Mouse (Mus musculus) intestine, embryonic 15.5 days (tissue): ENCODE data around the gene Gramd2. TPM values are rescaled to one million over a fixed set of nuclear protein-coding genes. Genes with fewer than 3 reads are reported as not detected.

ENCODE experiments used
- ATAC-seq: fragments of 200-750 bp; cut with Nextera tagmentation; 2 replicates; pipeline ENCODE4 v1.8.0; 2017; ENCODE audit warnings: moderate TSS enrichment, moderate library complexity
- H3K27ac ChIP-seq: fragments of 300-500 bp; sonication (generic); 2 replicates; pipeline ENCODE4 v1.5.1; 2015; ENCODE audit warnings: mild to moderate bottlenecking, inconsistent platforms
- H3K27me3 ChIP-seq: fragments of 300-500 bp; sonication (generic); replicated peaks from 2 replicates; pipeline ENCODE4 v1.6.1; 2015; ENCODE audit warnings: inconsistent platforms
- H3K36me3 ChIP-seq: fragments of 300-500 bp; sonication (generic); 2 replicates; pipeline ENCODE4 v1.6.1; 2015; ENCODE audit warnings: inconsistent platforms
- H3K4me1 ChIP-seq: fragments of 300-500 bp; sonication (generic); replicated peaks from 2 replicates; pipeline ENCODE4 v1.6.1; 2015; ENCODE audit warnings: inconsistent platforms
- H3K4me2 ChIP-seq: fragments of 300-500 bp; sonication (generic); replicated peaks from 2 replicates; pipeline ENCODE4 v1.6.1; 2015; ENCODE audit warnings: mild to moderate bottlenecking, inconsistent platforms
- H3K4me3 ChIP-seq: fragments of 300-500 bp; sonication (generic); replicated peaks from 2 replicates; pipeline ENCODE4 v1.5.1; 2015; ENCODE audit warnings: inconsistent platforms
- H3K9ac ChIP-seq: fragments of 300-500 bp; sonication (generic); 2 replicates; pipeline ENCODE4 v1.6.1; 2015; ENCODE audit warnings: inconsistent platforms
- H3K9me3 ChIP-seq: fragments of 300-500 bp; sonication (generic); 2 replicates; pipeline ENCODE4 v1.6.1; 2016; ENCODE audit warnings: inconsistent platforms
- WGBS: fragments of 180-500 bp; shearing (Covaris S2); methylation state at CpG from one replicate; pipeline ENCODE4 v1.1.7; 2015; 5-methylcytosine and 5-hydroxymethylcytosine counted together
- polyA plus RNA-seq: library from polyadenylated mRNA; unstranded; fragments of >200 nt; fragmentation: Nextera tagmentation; extraction: Ambion mirVana; gene quantifications from 2 replicates; pipeline ENCODE4 v1.2.1, GENCODE M21; 2015

Gene Gramd2
- polyA plus RNA-seq, result 1.0 and 1.6 TPM in 2 replicates

GRCm38 (mm10) chr9:59679678-59680533 lies at the start of gene Gramd2:
Gramd2 (plus strand) TSS chr9:59680144.
- Histone ChIP-seq H3K9me3 (no peaks in the 10 kb centered on the region), H3K36me3 (peaks cover 29% of the 10 kb centered on the region), H3K27ac (no peak within 1 kb of the TSS), H3K4me2 (peak within 1 kb of the TSS; percentile 97), H3K4me1 (peaks cover 14% of the 10 kb centered on the region; the same call in 1 of the 2 replicates), H3K27me3 (0 out of 2 replicates have a peak, but pooled peaks cover 6% of the 10 kb centered on the region), H3K9ac (peak within 1 kb of the TSS; percentile 50), H3K4me3 (peak within 1 kb of the TSS; percentile 49)
- peak; percentile 95 for ATAC-seq
- WGBS, result 1% methylated on average over 47 of the region's 47 CpGs

DNA sequence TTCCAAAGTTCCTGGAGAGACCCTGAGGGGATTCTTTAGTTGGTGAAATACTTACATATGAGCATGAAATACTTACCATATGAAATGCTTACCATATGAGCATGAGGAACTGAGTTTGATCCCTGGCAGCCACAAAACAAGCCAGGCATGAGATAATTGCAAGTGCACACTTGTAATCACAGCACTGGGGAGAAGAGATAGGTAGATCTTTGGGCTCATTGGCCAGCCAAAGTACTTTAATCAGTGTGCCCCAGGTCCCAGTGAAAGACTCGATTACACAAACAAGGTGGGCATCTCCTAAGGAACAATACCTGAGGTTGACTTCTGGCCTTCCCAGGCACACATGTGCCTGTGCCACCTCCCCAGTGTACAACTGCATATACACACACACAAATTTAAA lies 41.6 kb upstream of the Gramd2 start:
- Histone ChIP-seq H3K27ac (no peak overlapping the region), H3K9me3 (no peaks in the 10 kb centered on the region), H3K27me3 (no peaks in the 10 kb centered on the region), H3K4me2 (no peak overlapping the region), H3K4me3 (no peak overlapping the region), H3K36me3 (peaks cover 17% of the 10 kb centered on the region; the same call in 1 of the 2 replicates), H3K9ac (no peak overlapping the region), H3K4me1 (no peaks in the 10 kb centered on the region)
- ATAC-seq, result no peak
- WGBS, result 92% methylated on average over 1 of the region's 1 CpGs

DNA sequence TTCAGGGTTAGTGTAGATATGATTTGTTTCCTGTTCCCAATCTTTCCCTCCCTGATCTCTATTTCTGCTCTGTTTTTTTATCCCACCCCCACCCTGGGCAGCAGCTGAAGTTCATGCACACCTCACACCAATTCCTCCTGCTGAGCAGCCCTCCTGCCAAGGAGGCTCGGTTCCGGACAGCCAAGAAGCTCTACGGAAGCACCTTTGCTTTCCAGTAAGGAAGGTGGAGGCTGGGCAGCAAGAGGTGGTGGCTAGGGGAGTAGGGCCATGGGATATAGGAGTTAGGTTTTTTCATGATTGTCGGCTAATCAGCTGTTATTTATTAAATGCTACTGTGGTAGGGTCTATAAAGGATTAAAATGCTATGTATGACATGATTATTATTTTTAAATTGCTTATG lies 40.0 kb upstream of the Gramd2 start:
- Histone ChIP-seq H3K9me3 (no peaks in the 10 kb centered on the region), H3K4me3 (no peak overlapping the region), H3K4me2 (no peak overlapping the region), H3K9ac (no peak overlapping the region), H3K27ac (no peak overlapping the region), H3K36me3 (peaks cover 13% of the 10 kb centered on the region; the same call in 1 of the 2 replicates), H3K27me3 (no peaks in the 10 kb centered on the region), H3K4me1 (no peaks in the 10 kb centered on the region)
- WGBS, result 92% methylated on average over 4 of the region's 4 CpGs
- ATAC-seq, result no peak

DNA sequence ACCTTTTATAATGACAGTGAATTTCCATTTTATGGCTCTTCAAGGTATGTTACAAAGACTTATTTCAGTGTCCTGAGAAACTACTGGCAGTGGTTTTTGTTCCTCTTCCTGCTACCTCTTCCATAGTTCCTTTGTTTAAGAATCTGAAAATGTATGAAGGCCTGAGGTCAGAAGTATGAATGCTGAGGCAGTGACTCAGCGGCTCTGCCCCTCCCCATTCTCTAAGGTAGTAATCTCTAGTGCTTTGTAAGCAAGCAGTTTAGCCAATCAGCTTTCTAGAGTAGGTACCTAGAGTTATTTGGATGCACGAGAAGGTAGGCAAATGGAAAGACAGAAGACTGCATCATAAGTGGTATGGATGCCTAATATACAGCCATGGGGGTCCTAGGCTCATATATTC lies 38.6 kb upstream of the Gramd2 start:
- Histone ChIP-seq H3K36me3 (peaks cover 10% of the 10 kb centered on the region; the same call in 1 of the 2 replicates), H3K27me3 (no peaks in the 10 kb centered on the region), H3K27ac (no peak overlapping the region), H3K9me3 (no peaks in the 10 kb centered on the region), H3K9ac (no peak overlapping the region), H3K4me2 (no peak overlapping the region), H3K4me1 (no peaks in the 10 kb centered on the region), H3K4me3 (no peak overlapping the region)
- WGBS, result 73% methylated on average over 2 of the region's 2 CpGs
- peak; percentile 62; the same call in 1 of the 2 replicates for ATAC-seq

DNA sequence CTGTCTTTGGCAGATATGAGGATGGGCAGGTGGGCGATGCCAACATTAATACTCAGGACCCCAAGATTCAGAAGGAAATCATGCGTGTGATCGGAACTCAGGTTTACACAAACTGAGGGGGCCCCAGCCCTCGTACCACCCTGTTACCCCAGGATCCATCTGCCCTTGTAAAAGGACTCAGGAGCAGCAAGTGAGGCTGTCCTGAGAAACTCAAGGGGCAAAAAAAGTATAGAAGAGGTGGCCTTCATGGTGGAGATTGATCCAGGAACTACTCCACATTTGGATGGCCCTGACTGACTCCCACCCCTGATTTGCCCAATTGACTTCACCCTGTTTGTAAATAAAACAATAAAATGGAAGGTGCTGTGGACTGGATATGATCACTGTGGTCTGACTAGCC lies 30.0 kb upstream of the Gramd2 start:
- Histone ChIP-seq H3K4me2 (no peak overlapping the region), H3K36me3 (peaks cover 13% of the 10 kb centered on the region), H3K27me3 (no peaks in the 10 kb centered on the region), H3K4me3 (no peak overlapping the region), H3K9ac (no peak overlapping the region), H3K27ac (no peak overlapping the region), H3K9me3 (no peaks in the 10 kb centered on the region), H3K4me1 (no peaks in the 10 kb centered on the region)
- WGBS, result 92% methylated on average over 4 of the region's 4 CpGs
- ATAC-seq, result no peak

DNA sequence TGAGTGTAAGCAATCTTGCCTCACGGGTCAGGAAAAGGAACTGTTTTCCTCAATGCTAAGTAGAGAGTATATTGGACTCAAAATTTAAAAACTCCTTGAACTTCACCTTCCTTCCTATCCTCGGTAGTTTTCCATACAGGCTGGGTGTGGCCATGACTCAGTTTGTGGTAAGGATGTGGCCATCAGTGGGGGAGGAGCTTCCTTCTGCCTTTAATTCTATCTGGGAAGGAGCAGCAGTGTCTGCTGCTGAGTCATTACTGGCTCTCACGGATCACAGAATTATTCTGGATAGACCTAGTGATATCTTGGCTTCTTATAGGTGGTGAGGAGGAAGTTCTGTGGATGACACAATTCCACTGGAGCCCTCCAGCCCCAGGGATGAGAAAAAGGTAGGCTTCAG lies 26.6 kb upstream of the Gramd2 start:
- Histone ChIP-seq H3K4me1 (peaks cover 6% of the 10 kb centered on the region; the same call in 1 of the 2 replicates), H3K27ac (no peak overlapping the region), H3K27me3 (no peaks in the 10 kb centered on the region), H3K4me3 (no peak overlapping the region), H3K9me3 (no peaks in the 10 kb centered on the region), H3K9ac (no peak overlapping the region), H3K36me3 (peaks cover 13% of the 10 kb centered on the region), H3K4me2 (no peak overlapping the region)
- no peak for ATAC-seq
- 22% methylated on average over 3 of the region's 3 CpGs for WGBS

DNA sequence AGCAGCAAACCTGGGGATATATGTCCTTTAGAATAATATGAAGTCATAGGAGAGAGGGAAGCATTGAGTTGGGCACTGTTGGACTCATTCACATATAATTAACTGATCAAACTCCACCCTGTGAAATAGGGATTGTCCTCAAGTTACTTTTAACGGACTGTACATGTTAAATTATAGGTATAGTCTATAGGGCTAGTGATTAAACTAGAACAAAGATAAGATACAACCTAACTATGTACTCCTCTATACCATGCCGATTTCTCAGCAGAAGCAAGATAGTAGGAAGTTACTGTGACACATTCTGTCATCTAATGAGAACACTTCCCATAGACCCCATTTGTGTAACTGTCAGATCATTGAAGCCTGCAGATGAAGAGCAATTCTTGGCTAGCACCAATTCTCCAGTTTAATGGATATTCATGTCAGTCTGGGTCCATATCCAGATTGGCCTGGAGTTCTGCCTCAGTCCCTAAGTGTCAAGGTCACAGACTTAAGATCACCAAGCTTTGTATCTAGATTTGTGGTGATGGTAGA lies 25.4 kb upstream of the Gramd2 start:
- no peak overlapping the region for H3K9ac ChIP-seq
- H3K4me3 ChIP-seq, result no peak overlapping the region
- peaks cover 4% of the 10 kb centered on the region; the same call in 1 of the 2 replicates for H3K36me3 ChIP-seq
- H3K4me2 ChIP-seq, result no peak overlapping the region
- H3K27ac ChIP-seq, result no peak overlapping the region
- H3K27me3 ChIP-seq, result no peaks in the 10 kb centered on the region
- WGBS, result 80% methylated on average over 2 of the region's 2 CpGs
- no peaks in the 10 kb centered on the region for H3K9me3 ChIP-seq
- no peak for ATAC-seq
- peaks cover 11% of the 10 kb centered on the region; the same call in 1 of the 2 replicates for H3K4me1 ChIP-seq

- H3K9me3 ChIP-seq, result no peaks in the 10 kb centered on the region
- WGBS, result under 1% methylated on average over 46 of the region's 46 CpGs
- H3K4me2 ChIP-seq, result peak within 1 kb of the TSS; percentile 64
- H3K9ac ChIP-seq, result peak within 1 kb of the TSS; percentile 84
- peak; percentile 93 for ATAC-seq
- peak within 1 kb of the TSS; percentile 97 for H3K27ac ChIP-seq
- no peaks in the 10 kb centered on the region for H3K36me3 ChIP-seq
- no peaks in the 10 kb centered on the region for H3K27me3 ChIP-seq
- peak within 1 kb of the TSS; percentile 78 for H3K4me3 ChIP-seq
- H3K4me1 ChIP-seq, result peaks cover 24% of the 10 kb centered on the region
Measured at GRCm38 (mm10) chr9:59655958-59656634, 23.8 kb upstream of the Gramd2 start, which contains the start of gene Pkm. Pkm (plus strand) TSS chr9:59656368.

GRCm38 (mm10) chr9:59656635-59657617 lies 23.0 kb upstream of the Gramd2 start:
- no peaks in the 10 kb centered on the region for H3K27me3 ChIP-seq
- peak; percentile 32 for ATAC-seq
- no peaks in the 10 kb centered on the region for H3K36me3 ChIP-seq
- H3K4me2 ChIP-seq, result peak overlapping the region; percentile 64
- under 1% methylated on average over 65 of the region's 65 CpGs for WGBS
- no peaks in the 10 kb centered on the region for H3K9me3 ChIP-seq
- H3K9ac ChIP-seq, result peak overlapping the region; percentile 84
- peak overlapping the region; percentile 78 for H3K4me3 ChIP-seq
- H3K27ac ChIP-seq, result peak overlapping the region; percentile 97
- peaks cover 32% of the 10 kb centered on the region for H3K4me1 ChIP-seq

DNA sequence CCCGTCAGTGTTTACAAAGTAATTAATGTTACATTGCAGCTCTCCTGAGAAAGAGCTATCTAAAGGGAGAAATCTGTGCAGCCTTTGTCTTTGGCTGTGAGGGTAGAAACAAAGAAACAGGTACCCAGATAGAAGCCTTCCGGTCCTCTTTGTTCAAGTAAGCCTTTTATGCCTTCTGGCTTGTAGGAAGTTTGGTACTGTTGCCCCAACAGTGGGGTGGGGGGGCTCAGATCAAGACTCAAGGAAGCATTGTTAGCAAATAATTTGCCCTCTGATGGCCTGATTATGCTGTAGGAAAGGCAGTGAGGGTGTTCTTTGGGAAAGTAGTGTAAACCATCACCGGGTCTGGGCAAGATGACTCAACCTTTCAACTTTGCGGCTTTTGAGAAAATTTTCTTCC lies 21.8 kb upstream of the Gramd2 start:
- no peaks in the 10 kb centered on the region for H3K27me3 ChIP-seq
- WGBS, result 5% methylated on average over 4 of the region's 4 CpGs
- H3K9me3 ChIP-seq, result no peaks in the 10 kb centered on the region
- peak overlapping the region; percentile 97 for H3K27ac ChIP-seq
- ATAC-seq, result no peak
- no peaks in the 10 kb centered on the region for H3K36me3 ChIP-seq
- H3K9ac ChIP-seq, result peak overlapping the region; percentile 84
- H3K4me2 ChIP-seq, result peak overlapping the region; percentile 64
- H3K4me3 ChIP-seq, result peak overlapping the region; percentile 78
- peaks cover 34% of the 10 kb centered on the region for H3K4me1 ChIP-seq
